Mouse (Mus musculus): ENCODE measurements around the gene Gpr108. TPM values are rescaled to one million over a fixed set of nuclear protein-coding genes. Genes with fewer than 3 reads are reported as not detected.
A peak's percentile ranks its signal among the peaks of the same experiment; 100 is the strongest.
"Not testable (repeated sequence)": the region's sequence is repeated elsewhere in the genome, so short reads cannot be mapped to it uniquely, and the experiment has no call there.

Gene Gpr108
- polyA plus RNA-seq, 1 experiment from 2014 or later, result 12.0 TPM

DNA sequence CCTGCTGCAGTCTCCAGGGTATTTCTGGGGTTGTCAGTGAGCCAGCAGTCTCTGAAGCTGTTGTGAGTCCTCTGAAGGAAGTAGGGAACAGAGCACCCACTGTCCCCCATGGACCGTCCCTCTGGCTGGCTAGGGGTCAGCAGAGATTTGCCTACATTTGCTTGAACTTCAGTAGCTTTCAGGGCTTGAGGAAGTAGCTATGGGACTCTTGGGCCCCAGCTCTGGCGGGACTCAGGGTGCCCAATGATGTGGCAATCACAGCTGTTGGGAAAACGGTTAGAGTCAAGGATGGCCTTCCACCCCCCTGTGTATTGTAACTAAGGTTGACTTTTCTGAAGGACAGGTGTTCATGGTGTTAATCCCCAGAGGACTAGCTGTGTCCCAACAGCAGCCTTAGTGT is 32.2 kb upstream of the Gpr108 start:
- peak overlapping the region; percentile 51; the same call in 1 of the 2 replicates for H3K27ac ChIP-seq (replicated peaks)
- peaks cover 13% of the 10 kb centered on the region for H3K27me3 ChIP-seq
- H3K4me1 ChIP-seq (replicated peaks), result peaks cover 37% of the 10 kb centered on the region
- no peaks in the 10 kb centered on the region for H3K36me3 ChIP-seq (replicated peaks)
- H3K4me2 ChIP-seq, result peak overlapping the region; percentile 56
- no peak overlapping the region for H3K9ac ChIP-seq
- no peaks in the 10 kb centered on the region for H3K9me3 ChIP-seq (replicated peaks)
- ATAC-seq (ENCODE audit: insufficient read depth), result no peak
- WGBS (ENCODE audit: insufficient replicate concordance), result 24% methylated on average over 3 of the region's 3 CpGs
- peak overlapping the region; percentile 52 for H3K4me3 ChIP-seq (replicated peaks)

DNA sequence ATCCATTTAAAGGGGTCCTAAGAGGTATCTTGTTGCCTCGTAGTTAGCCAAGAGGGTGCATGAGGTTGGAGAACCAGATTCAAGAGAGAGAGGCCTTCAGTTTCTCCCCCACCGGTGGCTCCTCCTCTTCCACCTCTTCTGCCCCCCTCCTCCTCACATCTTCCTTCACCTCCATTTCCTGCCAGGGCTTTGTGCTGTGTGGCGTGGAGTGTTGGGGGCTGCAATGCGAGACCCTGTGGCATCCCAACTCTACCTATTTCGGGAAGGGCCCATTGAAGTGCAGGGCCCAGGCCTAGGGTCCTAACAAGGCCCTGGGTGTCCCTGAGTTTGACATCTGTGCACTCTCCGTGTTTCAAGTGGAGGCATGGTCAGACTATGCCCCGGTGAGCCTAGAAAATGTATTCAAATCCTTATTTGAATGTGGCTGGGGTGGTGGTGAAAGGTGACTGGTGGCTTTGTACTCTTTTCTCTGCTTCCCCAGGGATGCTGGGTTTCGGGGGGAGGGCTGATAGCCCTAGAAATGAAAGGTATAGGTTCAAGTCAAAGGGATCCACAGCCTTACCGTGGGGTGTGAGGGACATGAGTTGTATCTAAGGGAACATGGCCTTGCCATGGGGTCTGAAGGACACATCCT is 31.5 kb upstream of the Gpr108 start:
- Histone ChIP-seq H3K9me3 (replicated peaks) (no peaks in the 10 kb centered on the region), H3K36me3 (replicated peaks) (no peaks in the 10 kb centered on the region), H3K4me3 (replicated peaks) (peak overlapping the region; percentile 52), H3K27me3 (peaks cover 20% of the 10 kb centered on the region), H3K4me1 (replicated peaks) (peaks cover 43% of the 10 kb centered on the region), H3K9ac (0 out of 2 replicates have a peak overlapping the region, but pooled peaks have one; percentile 37), H3K4me2 (peak overlapping the region; percentile 56), H3K27ac (replicated peaks) (peak overlapping the region; percentile 51; the same call in 1 of the 2 replicates)
- ATAC-seq (ENCODE audit: insufficient read depth), result no peak
- WGBS (ENCODE audit: insufficient replicate concordance), result 14% methylated on average over 9 of the region's 9 CpGs

DNA sequence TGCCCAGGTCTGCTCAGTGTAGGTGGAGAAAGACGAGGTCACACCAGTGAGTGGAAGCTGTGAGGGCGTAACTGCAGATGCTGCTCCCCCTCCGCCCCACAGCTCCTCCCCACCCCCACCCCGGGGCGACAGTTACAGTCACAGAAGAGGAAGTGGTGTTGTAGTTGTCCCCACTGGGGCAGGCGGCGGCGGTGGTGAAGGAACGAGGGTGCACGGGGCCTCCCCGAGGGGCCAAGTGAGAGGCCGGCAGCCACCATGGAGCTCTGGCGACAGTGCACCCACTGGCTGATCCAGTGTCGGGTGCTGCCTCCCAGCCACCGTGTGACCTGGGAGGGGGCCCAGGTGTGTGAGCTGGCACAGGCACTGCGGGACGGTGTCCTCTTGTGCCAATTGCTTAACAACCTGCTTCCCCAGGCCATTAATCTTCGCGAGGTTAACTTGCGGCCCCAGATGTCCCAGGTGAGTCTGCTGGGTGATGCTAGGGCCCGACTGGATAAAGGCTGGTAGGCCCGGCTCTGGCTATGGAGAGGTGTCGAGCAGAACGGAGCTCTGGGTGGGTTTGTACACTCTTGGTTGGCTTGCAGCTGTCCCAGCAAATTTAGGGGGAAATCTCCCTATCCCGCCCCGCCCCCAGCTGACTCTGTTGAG is 30.8 kb upstream of the Gpr108 start, which contains the start of gene Vav1:
TSS of gene Vav1 (plus strand) at position 158 of the 648 bp plus-strand sequence.
- ATAC-seq (ENCODE audit: insufficient read depth), result peak; percentile 30; the same call in 1 of the 2 replicates
- H3K36me3 ChIP-seq (replicated peaks), result no peaks in the 10 kb centered on the region
- WGBS (ENCODE audit: insufficient replicate concordance), result 18% methylated on average over 26 of the region's 26 CpGs
- H3K4me1 ChIP-seq (replicated peaks), result peaks cover 42% of the 10 kb centered on the region
- 0 out of 2 replicates have a peak within 1 kb of the TSS, but pooled peaks have one; percentile 37 for H3K9ac ChIP-seq
- H3K27ac ChIP-seq (replicated peaks), result peak within 1 kb of the TSS; percentile 51
- H3K4me3 ChIP-seq (replicated peaks), result peak within 1 kb of the TSS; percentile 52
- no peaks in the 10 kb centered on the region for H3K9me3 ChIP-seq (replicated peaks)
- H3K27me3 ChIP-seq, result peaks cover 27% of the 10 kb centered on the region
- H3K4me2 ChIP-seq, result peak within 1 kb of the TSS; percentile 56

DNA sequence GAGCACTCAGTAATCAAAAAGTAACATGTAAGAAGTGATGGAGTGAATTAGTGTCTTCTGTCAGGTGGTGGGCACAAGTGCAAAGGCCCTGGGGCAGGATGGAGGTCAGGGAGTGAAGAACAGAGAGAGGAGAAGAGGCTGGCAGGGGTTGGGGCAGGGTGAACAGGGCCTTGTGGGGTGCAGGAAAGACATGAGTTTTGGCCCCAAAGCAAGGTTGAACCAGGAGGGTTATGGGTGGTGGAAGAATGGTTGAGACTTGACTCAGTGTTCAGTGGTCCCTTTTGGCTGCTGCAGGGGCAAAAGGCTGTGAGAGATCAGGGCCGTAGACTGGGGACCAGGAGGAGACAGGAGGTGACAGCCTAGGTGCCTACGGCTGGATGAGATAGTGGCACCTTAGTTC is 30.3 kb upstream of the Gpr108 start:
- Histone ChIP-seq H3K4me2 (peak overlapping the region; percentile 56), H3K27me3 (peaks cover 32% of the 10 kb centered on the region), H3K9ac (0 out of 2 replicates have a peak overlapping the region, but pooled peaks have one; percentile 37), H3K4me1 (replicated peaks) (peaks cover 42% of the 10 kb centered on the region), H3K27ac (replicated peaks) (no peak overlapping the region), H3K36me3 (replicated peaks) (no peaks in the 10 kb centered on the region), H3K4me3 (replicated peaks) (peak overlapping the region; percentile 52), H3K9me3 (replicated peaks) (no peaks in the 10 kb centered on the region)
- 26% methylated on average over 2 of the region's 2 CpGs for WGBS (ENCODE audit: insufficient replicate concordance)
- ATAC-seq (ENCODE audit: insufficient read depth), result peak; percentile 3; the same call in 1 of the 2 replicates

DNA sequence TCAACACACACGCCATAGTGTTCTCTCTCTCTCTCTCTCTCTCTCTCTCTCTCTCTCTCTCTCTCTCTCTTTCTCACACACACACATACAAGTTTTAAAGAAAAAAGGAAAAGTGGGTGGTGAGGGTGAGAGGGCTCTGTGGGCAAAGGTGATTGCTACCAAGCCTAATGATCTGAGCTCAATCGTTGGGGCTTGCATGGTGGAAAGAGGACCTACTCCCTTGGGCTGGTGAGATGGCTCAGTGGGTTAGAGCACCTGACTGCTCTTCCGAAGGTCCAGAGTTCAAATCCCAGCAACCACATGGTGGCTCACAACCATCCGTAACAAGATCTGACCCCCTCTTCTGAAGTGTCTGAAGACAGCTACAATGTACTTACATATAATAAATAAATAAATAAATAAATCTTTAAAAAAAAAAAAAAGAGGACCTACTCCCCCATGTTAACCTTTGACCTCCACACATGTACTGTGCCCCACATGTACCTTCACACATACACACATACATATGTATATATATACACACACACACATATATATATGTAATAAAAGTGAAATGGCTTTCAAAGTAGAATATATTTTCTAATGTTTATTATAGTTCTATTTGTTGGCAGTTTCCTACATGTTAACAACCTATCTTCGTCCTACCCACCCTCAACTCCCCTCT is 29.5 kb upstream of the Gpr108 start:
- H3K4me2 ChIP-seq; H3K9ac ChIP-seq; H3K9me3 ChIP-seq (replicated peaks); H3K27ac ChIP-seq (replicated peaks); H3K36me3 ChIP-seq (replicated peaks); ATAC-seq (ENCODE audit: insufficient read depth); H3K4me3 ChIP-seq (replicated peaks): not testable (repeated sequence)
- Histone ChIP-seq H3K27me3 (peaks cover 36% of the 10 kb centered on the region), H3K4me1 (replicated peaks) (peaks cover 42% of the 10 kb centered on the region)
- WGBS (ENCODE audit: insufficient replicate concordance), result 57% methylated on average over 5 of the region's 5 CpGs

DNA sequence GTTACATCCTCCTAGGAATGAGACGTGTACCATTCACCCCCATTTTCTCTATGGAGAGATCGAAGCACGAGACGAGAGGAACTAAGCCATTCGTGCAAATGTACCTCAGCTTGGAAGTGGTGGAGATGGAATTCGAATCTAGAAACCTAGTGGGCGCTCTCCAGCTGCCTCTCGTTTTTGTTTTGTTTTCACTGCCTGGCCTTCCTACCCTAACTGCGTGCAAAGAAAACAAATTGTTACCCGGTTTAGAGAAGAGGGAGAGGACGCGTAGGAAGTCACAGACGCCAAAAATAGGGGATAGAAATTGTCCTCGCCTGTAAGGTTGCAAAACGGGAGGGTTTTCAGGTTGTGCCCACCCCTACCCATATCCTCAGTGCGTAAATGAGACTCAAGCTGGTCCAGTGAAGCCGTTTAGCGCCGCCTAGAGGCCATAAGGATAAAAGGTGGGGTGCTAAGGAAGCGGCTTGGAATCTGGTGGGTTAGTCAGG is 28.4 kb upstream of the Gpr108 start:
- peaks cover 36% of the 10 kb centered on the region for H3K27me3 ChIP-seq
- H3K4me1 ChIP-seq (replicated peaks), result peaks cover 42% of the 10 kb centered on the region
- no peak overlapping the region for H3K27ac ChIP-seq (replicated peaks)
- under 1% methylated on average over 20 of the region's 20 CpGs for WGBS (ENCODE audit: insufficient replicate concordance)
- H3K4me3 ChIP-seq (replicated peaks), result peak overlapping the region; percentile 57
- H3K9ac ChIP-seq, result no peak overlapping the region; the same call in 1 of the 2 replicates
- no peak for ATAC-seq (ENCODE audit: insufficient read depth)
- H3K36me3 ChIP-seq (replicated peaks), result no peaks in the 10 kb centered on the region
- H3K9me3 ChIP-seq (replicated peaks), result no peaks in the 10 kb centered on the region
- peak overlapping the region; percentile 70 for H3K4me2 ChIP-seq

DNA sequence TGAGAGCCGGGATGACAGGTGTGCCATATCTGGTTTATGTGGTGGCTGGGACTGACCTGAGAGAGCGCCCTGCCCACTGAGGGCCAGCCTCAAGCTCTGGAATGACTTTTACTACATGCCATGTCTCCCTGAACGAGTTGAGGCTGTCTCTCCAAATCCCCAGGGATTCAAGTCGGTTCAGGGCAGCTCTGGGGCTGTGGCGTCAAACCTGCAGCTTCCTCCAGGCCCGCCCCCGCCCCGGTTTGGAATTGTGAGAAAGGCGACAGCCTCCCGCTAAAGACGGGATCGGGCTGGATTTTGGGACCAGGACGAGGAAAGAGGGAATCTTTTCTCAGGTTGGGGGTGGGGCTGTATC is 27.7 kb upstream of the Gpr108 start:
- peak overlapping the region; percentile 35 for H3K9ac ChIP-seq
- 5% methylated on average over 13 of the region's 13 CpGs for WGBS (ENCODE audit: insufficient replicate concordance)

DNA sequence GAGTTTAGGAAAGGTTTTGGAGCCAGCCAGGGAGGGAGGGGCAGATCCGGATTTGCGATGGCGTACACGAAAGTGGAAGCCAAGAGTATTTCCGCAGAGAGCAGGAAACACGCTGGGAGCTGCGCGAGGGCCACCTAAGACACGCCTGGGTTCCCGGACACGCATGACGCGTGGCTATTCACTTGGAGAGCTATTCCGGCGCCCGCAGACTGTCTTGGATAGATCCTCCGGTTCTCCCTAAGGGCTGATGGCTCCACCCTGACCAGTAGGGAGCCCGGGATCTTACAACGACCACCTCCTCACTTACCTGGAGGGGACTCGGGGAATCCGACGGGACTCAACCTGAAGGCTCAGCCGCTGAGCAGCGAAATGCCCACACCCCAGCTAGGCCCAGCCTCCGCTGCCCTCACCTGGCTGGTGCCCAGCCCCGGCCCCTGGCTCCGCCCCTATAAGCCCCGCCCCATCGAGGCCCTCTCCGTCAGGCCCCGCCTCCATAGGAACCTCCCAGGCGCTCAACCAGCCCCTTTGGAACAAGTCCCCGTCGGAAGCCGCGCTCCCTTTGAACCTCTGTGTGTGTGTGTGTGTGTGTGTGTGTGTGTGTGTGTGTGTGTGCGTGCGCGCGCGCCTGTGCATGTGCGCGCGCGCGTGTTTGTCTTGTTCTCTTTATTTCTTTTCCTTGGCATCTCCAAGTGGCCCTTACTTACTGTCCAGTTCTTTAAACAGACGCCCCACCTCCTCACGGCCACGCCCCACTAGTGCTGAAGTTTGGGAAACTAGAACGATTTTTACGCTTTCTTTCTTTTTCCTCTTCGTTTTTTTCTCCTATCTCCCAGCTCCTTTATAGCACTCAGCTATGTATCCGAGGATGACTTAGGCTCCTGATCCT is 27.1 kb upstream of the Gpr108 start:
- H3K4me3 ChIP-seq (replicated peaks), result peak overlapping the region; percentile 57
- peaks cover 36% of the 10 kb centered on the region for H3K27me3 ChIP-seq
- H3K9ac ChIP-seq, result peak overlapping the region; percentile 35
- peak; percentile 66 for ATAC-seq (ENCODE audit: insufficient read depth)
- WGBS (ENCODE audit: insufficient replicate concordance), result under 1% methylated on average over 53 of the region's 53 CpGs
- H3K9me3 ChIP-seq (replicated peaks), result no peaks in the 10 kb centered on the region
- H3K4me1 ChIP-seq (replicated peaks), result peaks cover 39% of the 10 kb centered on the region
- peak overlapping the region; percentile 70 for H3K4me2 ChIP-seq
- no peak overlapping the region for H3K27ac ChIP-seq (replicated peaks)
- H3K36me3 ChIP-seq (replicated peaks), result no peaks in the 10 kb centered on the region

More for the DNA sequence above, 27.7 kb upstream of the Gpr108 start:
- no peaks in the 10 kb centered on the region for H3K9me3 ChIP-seq (replicated peaks)
- ATAC-seq (ENCODE audit: insufficient read depth), result no peak
- H3K4me2 ChIP-seq, result peak overlapping the region; percentile 70
- H3K27ac ChIP-seq (replicated peaks), result no peak overlapping the region
- H3K4me1 ChIP-seq (replicated peaks), result peaks cover 40% of the 10 kb centered on the region
- H3K4me3 ChIP-seq (replicated peaks), result peak overlapping the region; percentile 57
- no peaks in the 10 kb centered on the region for H3K36me3 ChIP-seq (replicated peaks)
- peaks cover 36% of the 10 kb centered on the region for H3K27me3 ChIP-seq

DNA sequence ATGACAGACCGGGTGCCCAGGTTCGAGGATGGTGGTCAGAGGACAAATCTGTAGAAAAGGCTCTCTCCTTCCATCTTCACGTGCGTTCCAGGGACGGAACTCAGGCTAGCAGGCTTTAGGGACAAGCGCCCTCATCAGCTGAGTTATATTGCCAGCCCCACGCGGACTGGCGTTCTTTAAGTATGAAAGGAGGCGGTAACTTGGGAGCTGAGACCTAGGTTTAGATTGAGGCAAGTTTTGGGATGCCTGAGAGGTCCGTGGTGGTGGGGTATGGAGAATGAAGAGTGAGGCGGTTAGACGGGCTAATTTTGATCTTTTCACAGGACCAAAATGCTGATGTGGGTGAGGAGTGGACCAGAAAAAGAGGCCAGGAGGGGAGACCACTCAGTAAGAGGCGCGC is 26.4 kb upstream of the Gpr108 start:
- peak overlapping the region; percentile 10; the same call in 1 of the 2 replicates for H3K9ac ChIP-seq
- H3K9me3 ChIP-seq (replicated peaks), result no peaks in the 10 kb centered on the region
- peak overlapping the region; percentile 70 for H3K4me2 ChIP-seq
- no peak for ATAC-seq (ENCODE audit: insufficient read depth)
- peaks cover 39% of the 10 kb centered on the region for H3K4me1 ChIP-seq (replicated peaks)
- peaks cover 36% of the 10 kb centered on the region for H3K27me3 ChIP-seq
- peak overlapping the region; percentile 57 for H3K4me3 ChIP-seq (replicated peaks)
- H3K27ac ChIP-seq (replicated peaks), result no peak overlapping the region
- 2% methylated on average over 15 of the region's 15 CpGs for WGBS (ENCODE audit: insufficient replicate concordance)
- no peaks in the 10 kb centered on the region for H3K36me3 ChIP-seq (replicated peaks)

DNA sequence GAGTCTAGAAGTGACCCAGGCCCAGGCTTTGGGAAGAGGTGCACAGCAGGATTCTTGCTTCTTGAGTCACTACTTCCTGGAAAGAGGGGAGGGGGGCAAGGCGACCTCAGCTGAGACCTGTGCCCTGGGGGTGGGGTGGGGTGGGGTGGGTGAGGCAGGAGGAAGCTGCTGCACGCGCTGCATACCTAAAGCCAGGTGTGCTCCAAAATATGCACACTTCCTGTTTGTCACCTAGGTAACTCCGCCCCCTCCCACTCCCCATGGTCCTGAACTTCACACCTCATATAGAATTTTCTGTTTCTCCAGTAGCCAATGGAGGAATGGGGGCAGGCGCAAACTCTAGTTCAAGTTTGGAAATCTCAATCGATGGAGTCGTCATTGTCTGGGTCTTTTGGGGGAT is 25.6 kb upstream of the Gpr108 start:
- Histone ChIP-seq H3K4me2 (no peak overlapping the region), H3K27ac (replicated peaks) (no peak overlapping the region), H3K27me3 (peaks cover 33% of the 10 kb centered on the region), H3K9me3 (replicated peaks) (no peaks in the 10 kb centered on the region), H3K4me3 (replicated peaks) (no peak overlapping the region), H3K4me1 (replicated peaks) (peaks cover 34% of the 10 kb centered on the region), H3K36me3 (replicated peaks) (no peaks in the 10 kb centered on the region), H3K9ac (no peak overlapping the region)
- ATAC-seq (ENCODE audit: insufficient read depth), result no peak
- 29% methylated on average over 7 of the region's 7 CpGs for WGBS (ENCODE audit: insufficient replicate concordance)

Measured in liver, embryonic 15.5 days (tissue).